In the genomic region with DNA sequence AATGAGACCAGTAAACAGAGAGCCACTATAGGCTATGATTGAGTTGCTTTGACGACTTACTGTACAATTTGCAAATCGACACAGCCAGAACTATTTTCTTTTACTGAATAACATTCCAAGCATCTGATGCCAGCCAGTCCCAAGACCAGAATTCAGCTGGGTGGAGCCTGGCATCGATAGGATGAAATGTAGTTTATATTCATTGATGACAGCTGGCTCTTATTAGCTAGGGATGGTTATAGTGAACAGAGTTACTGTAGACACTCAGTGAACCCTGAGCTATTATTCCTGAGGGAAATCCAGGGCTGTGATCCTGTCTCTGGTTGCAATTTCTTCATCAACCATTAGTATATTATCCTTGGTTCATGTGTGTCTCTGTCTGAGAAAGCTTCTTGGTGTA, we compare ENCODE assay signal across 20 mouse cellular contexts.
"Had no signal": no experiment of that assay in that cellular context is flagged by ENCODE, and none has a peak within 500 bp of the region (broad histone marks: within the 10 kb centered on the region; RNA-seq: fewer than 3 reads in every experiment).

No protein-coding gene starts in this region.

- H3K9me3 ChIP-seq: liver, embryonic 15.5 days; lung, embryonic 15.5 days; megakaryocyte, embryonic 14.5 days; midbrain, embryonic 13.5 days; midbrain, embryonic 15.5 days; neural tube, embryonic 12.5 days; stomach, embryonic 15.5 days had no signal

- H3K27ac ChIP-seq: liver, embryonic 15.5 days; lung, embryonic 15.5 days; macrophage; midbrain, embryonic 13.5 days; midbrain, embryonic 15.5 days; neural tube, embryonic 12.5 days; stomach, embryonic 15.5 days; stomach, postnatal 0 days had no signal

- H3K4me3 ChIP-seq: liver, embryonic 15.5 days; lung, embryonic 15.5 days; megakaryocyte, embryonic 14.5 days; midbrain, embryonic 13.5 days; midbrain, embryonic 15.5 days; neural tube, embryonic 12.5 days; stomach, embryonic 15.5 days had no signal

- H3K4me1 ChIP-seq: liver, embryonic 15.5 days; lung, embryonic 15.5 days; midbrain, embryonic 13.5 days; midbrain, embryonic 15.5 days; neural tube, embryonic 12.5 days; stomach, embryonic 15.5 days had no signal

- DNase-seq: liver, postnatal 0 days; lung, adult 2 months; lung, postnatal 14 days; lung, postnatal 36 days; right cerebral cortex, postnatal 14 days; spleen, adult 18-20 months; thymus, adult 2 months; thymus, postnatal 25 days; thymus, postnatal 4 days had no signal

- ATAC-seq: liver, postnatal 0 days; lung, postnatal 0 days; midbrain, embryonic 13.5 days; midbrain, embryonic 15.5 days had no signal

- H3K9ac ChIP-seq: liver, embryonic 15.5 days; liver, postnatal 0 days; lung, embryonic 15.5 days; midbrain, embryonic 13.5 days; midbrain, embryonic 15.5 days; neural tube, embryonic 12.5 days; stomach, embryonic 15.5 days had no signal

- H3K36me3 ChIP-seq: liver, embryonic 15.5 days; lung, embryonic 15.5 days; midbrain, embryonic 13.5 days; midbrain, embryonic 15.5 days; neural tube, embryonic 12.5 days; stomach, embryonic 15.5 days had no signal

- H3K4me2 ChIP-seq: liver, embryonic 15.5 days; lung, embryonic 15.5 days; midbrain, embryonic 11.5 days; midbrain, embryonic 13.5 days; midbrain, embryonic 15.5 days; neural tube, embryonic 12.5 days; stomach, embryonic 15.5 days had no signal

- H3K27me3 ChIP-seq: liver, embryonic 15.5 days; lung, embryonic 15.5 days; megakaryocyte, embryonic 14.5 days; midbrain, embryonic 13.5 days; midbrain, embryonic 15.5 days; neural tube, embryonic 12.5 days; stomach, embryonic 15.5 days had no signal
